Mouse (Mus musculus): ENCODE measurements around the gene Slc5a5. TPM values are rescaled to one million over a fixed set of nuclear protein-coding genes. Genes with fewer than 3 reads are reported as not detected.

The Slc5a5 gene
- polyA plus RNA-seq, 2 experiments from 2014 or later = not detected

- ATAC-seq = no peak
Measured at GRCm38 (mm10) chr8:70852595-70853231, 39.8 kb downstream of the Slc5a5 start.

GRCm38 (mm10) chr8:70851837-70852236 is 40.7 kb downstream of the Slc5a5 start:
- no peak for ATAC-seq

- no peak for ATAC-seq
Measured at GRCm38 (mm10) chr8:70850947-70851346, 41.6 kb downstream of the Slc5a5 start.

GRCm38 (mm10) chr8:70850132-70850845 is 42.3 kb downstream of the Slc5a5 start:
- ATAC-seq = no peak

GRCm38 (mm10) chr8:70849333-70849990 is 43.1 kb downstream of the Slc5a5 start:
- no peak for ATAC-seq

- no peak for ATAC-seq
Measured at GRCm38 (mm10) chr8:70846371-70847154, 46.0 kb downstream of the Slc5a5 start.

- ATAC-seq = no peak
Measured at GRCm38 (mm10) chr8:70845108-70845507, 47.4 kb downstream of the Slc5a5 start.

- no peak for ATAC-seq
Measured at GRCm38 (mm10) chr8:70844523-70844922, 48.0 kb downstream of the Slc5a5 start.

- no peak for ATAC-seq
Measured at GRCm38 (mm10) chr8:70843941-70844340, 48.6 kb downstream of the Slc5a5 start.

GRCm38 (mm10) chr8:70843214-70843773 is 49.3 kb downstream of the Slc5a5 start:
- no peak for ATAC-seq

GRCm38 (mm10) chr8:70842484-70842883 is 50.1 kb downstream of the Slc5a5 start:
- no peak for ATAC-seq

- no peak for ATAC-seq
Measured at GRCm38 (mm10) chr8:70841147-70842072, 51.1 kb downstream of the Slc5a5 start.

GRCm38 (mm10) chr8:70840590-70840989 is 52.0 kb downstream of the Slc5a5 start:
- ATAC-seq = no peak

- ATAC-seq = peak; percentile 90
Measured at GRCm38 (mm10) chr8:70839408-70840351, 52.9 kb downstream of the Slc5a5 start, which contains the start of gene Arrdc2. Arrdc2 (minus strand) TSS chr8:70839720.

- ATAC-seq = peak; percentile 27
Measured at GRCm38 (mm10) chr8:70838654-70839407, 53.7 kb downstream of the Slc5a5 start.

GRCm38 (mm10) chr8:70836666-70837065 is 55.9 kb downstream of the Slc5a5 start:
- no peak for ATAC-seq

- ATAC-seq = no peak
Measured at GRCm38 (mm10) chr8:70834071-70834470, 58.5 kb downstream of the Slc5a5 start.

GRCm38 (mm10) chr8:70833520-70833919 is 59.0 kb downstream of the Slc5a5 start:
- no peak for ATAC-seq

GRCm38 (mm10) chr8:70833018-70833482 is 59.5 kb downstream of the Slc5a5 start:
- peak; percentile 90 for ATAC-seq
